Comparison of ENCODE assay signal across 18 mouse cellular contexts in the genomic region with DNA sequence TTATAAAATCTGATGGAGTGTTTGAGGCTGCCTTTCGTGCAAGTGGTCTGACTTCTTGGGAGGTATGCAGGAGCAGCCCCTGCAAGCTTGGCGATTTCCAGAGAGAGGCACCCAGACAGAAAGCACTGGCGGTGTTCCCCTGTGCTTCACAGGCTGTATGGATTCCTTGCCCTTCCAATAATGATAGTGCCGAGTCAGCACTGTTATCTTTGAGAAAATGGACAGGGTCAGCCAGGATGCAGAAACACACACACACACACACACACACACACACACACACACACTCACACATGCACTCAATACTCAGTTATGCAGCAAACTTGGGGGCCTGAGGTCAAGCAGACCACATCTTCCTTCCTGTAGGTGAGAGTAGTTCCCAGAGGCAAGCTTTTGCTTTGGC.
DNase-seq lines count a peak whose midpoint lies in the region; ATAC-seq and TF ChIP-seq lines count a peak whose summit lies in the region.
"Had no signal": no experiment of that assay in that cellular context is flagged by ENCODE, and none has a peak within 500 bp of the region (broad histone marks: within the 10 kb centered on the region; RNA-seq: fewer than 3 reads in every experiment).

No protein-coding gene starts in this region.

- no peak for TF ChIP-seq POLR2A in liver, adult 2 months (IDR thresholded peaks at IDR 0.05; ENCODE audit: extremely low read depth, insufficient read depth, low read length)

- H3K79me2 ChIP-seq in liver, adult 2 months (ENCODE audit: control insufficient read depth, insufficient read depth, low read length): no peaks in the 10 kb centered on the region

- DNase-seq in liver, adult 2 months (ENCODE audit: extremely low read depth, low read depth, low spot score): no peak
- no peak for DNase-seq in liver
- no peak for DNase-seq in ES-E14 (ENCODE audit: low read depth, low spot score)
- DNase-seq in right cerebral cortex, adult 18-20 months: no peak
- DNase-seq in left cerebral cortex, adult 18-20 months (ENCODE audit: low spot score in 2 of 2): no peak
- DNase-seq: cerebellum, adult 9-11 months; embryo, embryonic 11 days; heart, adult 18-20 months; left cerebral cortex, postnatal 4 days; spleen, adult 18-20 months; thymus, postnatal 36 days had no signal

- H3K9me3 ChIP-seq in ES-E14 (ENCODE audit: control insufficient read depth, insufficient read depth, low read depth, low read length): no peaks in the 10 kb centered on the region
- H3K9me3 ChIP-seq in embryonic facial prominence, embryonic 12.5 days: no peaks in the 10 kb centered on the region
- H3K9me3 ChIP-seq: heart, embryonic 15.5 days; midbrain, embryonic 10.5 days; neural tube, embryonic 12.5 days had no signal

- H3K4me1 ChIP-seq in liver, adult 2 months (ENCODE audit: control insufficient read depth, insufficient read depth, low read length): peaks cover 26% of the 10 kb centered on the region
- H3K4me1 ChIP-seq in ES-E14 (ENCODE audit: control insufficient read depth in 2 of 2, insufficient read depth in 2 of 2, low read length in 2 of 2, poor library complexity in 1 of 2): no peaks in the 10 kb centered on the region
- H3K4me1 ChIP-seq in embryonic facial prominence, embryonic 12.5 days: 0 out of 2 replicates have a peak, but pooled peaks cover 21% of the 10 kb centered on the region

- no peak overlapping the region for H3K4me2 ChIP-seq in embryonic facial prominence, embryonic 12.5 days (replicated peaks)
- H3K4me2 ChIP-seq: heart, embryonic 15.5 days; neural tube, embryonic 12.5 days had no signal

- in situ Hi-C loops in ES-E14 (cut with MboI; ENCODE audit: low sequenced_read_pairs in 2 of 2, unreplicated experiment in 2 of 2): no loop called here

- no peak for TF ChIP-seq CTCF in liver, adult 2 months (IDR thresholded peaks at IDR 0.05; ENCODE audit: low read depth, low read length)

- H3K4me3 ChIP-seq in liver, adult 2 months (ENCODE audit: insufficient read depth, low read depth, low read length): no peak overlapping the region
- no peak overlapping the region for H3K4me3 ChIP-seq in ES-E14 (ENCODE audit: insufficient read depth in 1 of 2, low read depth in 1 of 2, low read length in 2 of 2, poor library complexity in 1 of 2, severe bottlenecking in 1 of 2)
- H3K4me3 ChIP-seq in embryonic facial prominence, embryonic 12.5 days: no peak overlapping the region
- H3K4me3 ChIP-seq: heart, embryonic 15.5 days; midbrain, embryonic 10.5 days; neural tube, embryonic 12.5 days had no signal

- H3K9ac ChIP-seq in liver, adult 2 months (ENCODE audit: low read depth, low read length): peak overlapping the region; percentile 3; the same call in 1 of the 2 replicates
- H3K9ac ChIP-seq in ES-E14 (ENCODE audit: insufficient read depth, low read depth, low read length, poor library complexity, severe bottlenecking): no peak overlapping the region
- no peak overlapping the region for H3K9ac ChIP-seq in embryonic facial prominence, embryonic 12.5 days
- H3K9ac ChIP-seq: forebrain, postnatal 0 days; heart, embryonic 15.5 days; neural tube, embryonic 12.5 days had no signal

- no peaks in the 10 kb centered on the region for H3K36me3 ChIP-seq in liver, adult 2 months (ENCODE audit: control insufficient read depth, insufficient read depth, low read length)
- H3K36me3 ChIP-seq in ES-E14 (ENCODE audit: control insufficient read depth, insufficient read depth, low read length, poor library complexity, severe bottlenecking): no peaks in the 10 kb centered on the region
- no peaks in the 10 kb centered on the region for H3K36me3 ChIP-seq in embryonic facial prominence, embryonic 12.5 days
- H3K36me3 ChIP-seq: heart, embryonic 15.5 days; midbrain, embryonic 10.5 days; neural tube, embryonic 12.5 days had no signal

- H3K27ac ChIP-seq in liver, adult 2 months (replicated peaks; ENCODE audit: insufficient read depth, low read depth, low read length): peak overlapping the region; percentile 92
- H3K27ac ChIP-seq in ES-E14 (ENCODE audit: insufficient read depth, low read depth, low read length, poor library complexity, severe bottlenecking): no peak overlapping the region
- H3K27ac ChIP-seq in embryonic facial prominence, embryonic 12.5 days: 0 out of 2 replicates have a peak overlapping the region, but pooled peaks have one; percentile 46
- H3K27ac ChIP-seq: heart, embryonic 15.5 days; midbrain, embryonic 10.5 days; neural tube, embryonic 12.5 days had no signal

- 77% methylated on average over 4 of the region's 4 CpGs for WGBS in liver, adult 2 months
- 54% methylated on average over 4 of the region's 4 CpGs for WGBS in embryonic facial prominence, embryonic 12.5 days

- ATAC-seq in embryonic facial prominence, embryonic 12.5 days (ENCODE audit: insufficient number of reproducible peaks, insufficient read depth, low FRiP score, low TSS enrichment): no peak
- 0 out of 2 replicates have a peak, but pooled peaks have one; percentile 35 for ATAC-seq in megakaryocyte progenitor cell, adult 5-6 weeks (replicated peaks; ENCODE audit: poor library complexity)
- ATAC-seq in erythroblast, adult 5-6 weeks (replicated peaks; ENCODE audit: low FRiP score, poor library complexity, severe bottlenecking): no peak

- no peaks in the 10 kb centered on the region for H3K27me3 ChIP-seq in liver, adult 2 months (ENCODE audit: control insufficient read depth, insufficient read depth, low read length)
- no peaks in the 10 kb centered on the region for H3K27me3 ChIP-seq in embryonic facial prominence, embryonic 12.5 days
- H3K27me3 ChIP-seq: heart, embryonic 15.5 days; neural tube, embryonic 12.5 days had no signal

TF ChIP-seq in ES-E14, 5 proteins besides CTCF, POLR2A, EP300 and RAD21:
- TF ChIP-seq HCFC1 (IDR thresholded peaks at IDR 0.05; ENCODE audit: borderline replicate concordance, insufficient read depth, low read length): no peak
- no peak for TF ChIP-seq ZNF384 (IDR thresholded peaks at IDR 0.05; ENCODE audit: low read depth, low read length)
- no peak for TF ChIP-seq CHD2 (IDR thresholded peaks at IDR 0.05; ENCODE audit: low read depth, low read length)
- no peak for TF ChIP-seq ZC3H11A (IDR thresholded peaks at IDR 0.05; ENCODE audit: borderline replicate concordance, low read depth, low read length)
- TF ChIP-seq MAFK (IDR thresholded peaks at IDR 0.05; ENCODE audit: insufficient read depth, low read depth, low read length): peak; percentile 68; the same call in 1 of the 2 replicates
TF ChIP-seq in ES-E14: peak in this region for 1.
